Mouse (Mus musculus): ENCODE measurements around the gene Slc9b1. TPM values are rescaled to one million over a fixed set of nuclear protein-coding genes. Genes with fewer than 3 reads are reported as not detected.

The Slc9b1 gene
- total and polyA plus RNA-seq, 3 experiments: 0.13 to 7.4 (median 0.55) TPM

DNA sequence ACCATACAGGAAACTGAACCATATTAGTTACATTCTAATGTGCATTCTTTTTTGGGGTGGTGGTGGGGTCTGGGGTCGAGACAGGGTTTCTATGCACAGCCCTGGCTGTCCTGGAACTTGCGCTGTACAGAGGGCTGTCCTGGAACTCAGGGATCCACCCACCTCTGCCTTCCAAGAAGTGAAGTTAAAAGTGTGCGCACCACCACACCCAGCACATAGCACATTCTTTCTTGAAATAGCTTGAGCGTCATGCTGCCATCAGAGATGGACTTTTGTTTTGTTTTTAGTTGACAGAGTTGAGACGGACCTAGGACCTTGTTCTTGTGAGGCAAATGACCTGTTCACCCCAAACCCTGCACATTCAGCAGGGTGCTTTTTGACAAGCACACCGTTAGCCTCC is 20.7 kb upstream of the Slc9b1 start:
- Histone ChIP-seq H3K4me3 (ENCODE audit: low read depth, low read length) (no peak overlapping the region), H3K27me3 (ENCODE audit: insufficient read depth, low read length) (peaks cover 13% of the 10 kb centered on the region), H3K36me3 (replicated peaks) (no peaks in the 10 kb centered on the region), H3K4me1 (ENCODE audit: insufficient read depth, low read depth, low read length) (no peaks in the 10 kb centered on the region), H3K9me3 (replicated peaks) (no peaks in the 10 kb centered on the region)
- DNase-seq (ENCODE audit: low spot score): no peak
- no peak for ATAC-seq (ENCODE audit: extremely low read depth, insufficient number of reproducible peaks, low FRiP score, poor library complexity, severe bottlenecking)
- TF ChIP-seq GATA1 (IDR thresholded peaks at IDR 0.05; ENCODE audit: borderline replicate concordance, low read length) (no peak), GATA2 (IDR thresholded peaks at IDR 0.05; ENCODE audit: borderline replicate concordance, low read depth, low read length) (no peak), TAL1 (conservative IDR thresholded peaks at IDR 0.05; ENCODE audit: low read depth, low read length) (no peak), CTCF (IDR thresholded peaks at IDR 0.05; ENCODE audit: low read depth, low read length) (no peak), POLR2AphosphoS5 (IDR thresholded peaks at IDR 0.05; ENCODE audit: insufficient replicate concordance, low read depth, low read length) (no peak)

DNA sequence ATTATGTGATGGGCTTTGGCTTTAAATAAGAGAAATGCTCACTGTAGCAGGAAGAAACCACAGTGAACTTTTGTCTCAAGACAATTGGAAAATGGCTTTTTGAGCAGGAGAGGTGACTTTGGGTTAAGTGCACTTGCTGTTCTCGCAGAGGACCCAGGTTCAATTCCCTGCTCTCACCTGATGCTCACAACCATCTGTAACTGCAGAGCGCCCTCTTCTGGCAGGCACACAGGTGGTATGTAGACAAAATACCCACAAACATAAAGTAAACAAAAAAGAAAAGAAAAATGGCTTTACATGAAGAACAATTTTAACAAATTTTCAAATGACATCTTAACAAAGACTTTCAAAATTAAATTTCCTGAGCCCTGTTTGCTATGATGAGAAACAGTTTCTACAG is 20.2 kb upstream of the Slc9b1 start:
- Histone ChIP-seq H3K4me1 (ENCODE audit: insufficient read depth, low read depth, low read length) (no peaks in the 10 kb centered on the region), H3K36me3 (replicated peaks) (no peaks in the 10 kb centered on the region), H3K27me3 (ENCODE audit: insufficient read depth, low read length) (peaks cover 13% of the 10 kb centered on the region), H3K9me3 (replicated peaks) (no peaks in the 10 kb centered on the region), H3K4me3 (ENCODE audit: low read depth, low read length) (no peak overlapping the region)
- ATAC-seq (ENCODE audit: extremely low read depth, insufficient number of reproducible peaks, low FRiP score, poor library complexity, severe bottlenecking): no peak
- no peak for DNase-seq (ENCODE audit: low spot score)
- TF ChIP-seq CTCF (IDR thresholded peaks at IDR 0.05; ENCODE audit: low read depth, low read length) (0 out of 2 replicates have a peak, but pooled peaks have one; percentile 31), TAL1 (conservative IDR thresholded peaks at IDR 0.05; ENCODE audit: low read depth, low read length) (no peak)

DNA sequence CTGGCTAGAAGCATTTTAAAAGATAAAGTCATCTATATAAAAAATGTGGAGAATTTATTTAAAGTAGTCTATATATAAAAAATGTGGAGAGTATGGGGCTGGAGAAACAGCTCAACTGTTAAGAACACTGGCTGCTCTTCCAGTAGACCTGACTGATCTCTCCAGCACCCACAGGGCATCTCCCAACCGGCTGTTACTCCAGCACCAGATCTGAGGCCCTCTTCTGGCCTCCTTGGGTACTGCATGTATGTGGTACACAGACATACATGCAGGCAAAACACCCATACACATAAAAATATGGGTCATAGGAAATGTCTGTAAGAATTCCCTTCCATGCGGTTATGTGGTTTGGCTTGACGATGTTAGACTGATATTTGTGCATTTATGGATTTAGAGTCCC is 19.3 kb upstream of the Slc9b1 start:
- TF ChIP-seq GATA2 (IDR thresholded peaks at IDR 0.05; ENCODE audit: borderline replicate concordance, low read depth, low read length) (no peak), CTCF (IDR thresholded peaks at IDR 0.05; ENCODE audit: low read depth, low read length) (peak; percentile 45), GATA1 (IDR thresholded peaks at IDR 0.05; ENCODE audit: borderline replicate concordance, low read length) (no peak), TAL1 (conservative IDR thresholded peaks at IDR 0.05; ENCODE audit: low read depth, low read length) (no peak)

DNA sequence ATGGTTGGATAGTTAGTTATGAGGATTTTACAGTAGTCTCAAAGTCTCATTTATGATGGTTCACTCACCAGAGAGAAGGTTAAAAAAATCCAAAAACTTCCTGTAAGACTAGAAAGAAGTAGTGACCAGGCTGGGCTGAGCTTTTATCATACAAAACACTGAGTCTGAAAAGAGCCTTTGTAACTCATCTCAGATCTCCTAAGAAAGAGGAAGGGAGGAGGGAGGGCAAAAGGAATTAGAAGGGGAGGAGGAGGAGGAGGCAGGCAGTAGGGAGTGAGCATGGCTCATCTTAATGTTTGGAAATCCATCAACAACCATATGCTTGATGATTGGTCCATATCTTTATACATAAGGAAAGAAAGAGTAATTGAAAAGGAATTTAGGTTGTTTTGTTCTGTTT is 15.1 kb upstream of the Slc9b1 start:
- Histone ChIP-seq H3K9me3 (replicated peaks) (no peaks in the 10 kb centered on the region), H3K4me3 (ENCODE audit: low read depth, low read length) (no peak overlapping the region), H3K4me1 (ENCODE audit: insufficient read depth, low read depth, low read length) (no peaks in the 10 kb centered on the region), H3K27me3 (ENCODE audit: insufficient read depth, low read length) (peaks cover 8% of the 10 kb centered on the region), H3K36me3 (replicated peaks) (no peaks in the 10 kb centered on the region)
- no peak for ATAC-seq (ENCODE audit: extremely low read depth, insufficient number of reproducible peaks, low FRiP score, poor library complexity, severe bottlenecking)
- no peak for DNase-seq (ENCODE audit: low spot score)
- TF ChIP-seq GATA2 (IDR thresholded peaks at IDR 0.05; ENCODE audit: borderline replicate concordance, low read depth, low read length) (no peak), TAL1 (conservative IDR thresholded peaks at IDR 0.05; ENCODE audit: low read depth, low read length) (no peak), POLR2AphosphoS5 (IDR thresholded peaks at IDR 0.05; ENCODE audit: insufficient replicate concordance, low read depth, low read length) (no peak), CTCF (IDR thresholded peaks at IDR 0.05; ENCODE audit: low read depth, low read length) (no peak), GATA1 (IDR thresholded peaks at IDR 0.05; ENCODE audit: borderline replicate concordance, low read length) (no peak)

More for the DNA sequence above, 19.3 kb upstream of the Slc9b1 start:
- no peak for ATAC-seq (ENCODE audit: extremely low read depth, insufficient number of reproducible peaks, low FRiP score, poor library complexity, severe bottlenecking)
- DNase-seq (ENCODE audit: low spot score): no peak
- no peaks in the 10 kb centered on the region for H3K4me1 ChIP-seq (ENCODE audit: insufficient read depth, low read depth, low read length)
- H3K27me3 ChIP-seq (ENCODE audit: insufficient read depth, low read length): peaks cover 13% of the 10 kb centered on the region
- no peaks in the 10 kb centered on the region for H3K9me3 ChIP-seq (replicated peaks)
- no peaks in the 10 kb centered on the region for H3K36me3 ChIP-seq (replicated peaks)
- no peak overlapping the region for H3K4me3 ChIP-seq (ENCODE audit: low read depth, low read length)

DNA sequence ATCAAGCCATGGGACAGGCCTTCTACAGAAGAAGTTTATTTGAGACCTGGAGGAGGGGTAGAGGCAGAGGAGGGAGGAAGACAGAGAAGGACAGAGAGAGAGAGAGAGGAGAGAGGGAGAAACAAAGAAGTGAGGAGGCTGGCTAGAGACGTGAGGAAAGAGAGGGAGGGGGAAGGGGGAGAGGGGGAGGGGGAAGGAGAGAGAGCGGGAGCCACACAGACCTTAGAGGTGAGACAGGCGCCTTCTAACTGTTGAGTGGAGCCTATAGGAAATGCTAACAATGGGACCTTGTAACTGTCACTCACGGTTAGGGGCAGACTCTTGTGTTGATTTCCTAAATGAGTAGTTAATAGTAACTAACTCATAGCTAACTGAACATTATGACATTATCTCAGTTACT is 14.1 kb upstream of the Slc9b1 start:
- peaks cover 8% of the 10 kb centered on the region for H3K27me3 ChIP-seq (ENCODE audit: insufficient read depth, low read length)
- TF ChIP-seq TAL1 (conservative IDR thresholded peaks at IDR 0.05; ENCODE audit: low read depth, low read length) (no peak), POLR2AphosphoS5 (IDR thresholded peaks at IDR 0.05; ENCODE audit: insufficient replicate concordance, low read depth, low read length) (no peak), GATA1 (IDR thresholded peaks at IDR 0.05; ENCODE audit: borderline replicate concordance, low read length) (no peak), GATA2 (IDR thresholded peaks at IDR 0.05; ENCODE audit: borderline replicate concordance, low read depth, low read length) (no peak), CTCF (IDR thresholded peaks at IDR 0.05; ENCODE audit: low read depth, low read length) (no peak)
- H3K4me3 ChIP-seq (ENCODE audit: low read depth, low read length): no peak overlapping the region
- ATAC-seq (ENCODE audit: extremely low read depth, insufficient number of reproducible peaks, low FRiP score, poor library complexity, severe bottlenecking) (no peak), DNase-seq (ENCODE audit: low spot score) (no peak)
- H3K4me1 ChIP-seq (ENCODE audit: insufficient read depth, low read depth, low read length): no peaks in the 10 kb centered on the region
- no peaks in the 10 kb centered on the region for H3K9me3 ChIP-seq (replicated peaks)
- H3K36me3 ChIP-seq (replicated peaks): no peaks in the 10 kb centered on the region

DNA sequence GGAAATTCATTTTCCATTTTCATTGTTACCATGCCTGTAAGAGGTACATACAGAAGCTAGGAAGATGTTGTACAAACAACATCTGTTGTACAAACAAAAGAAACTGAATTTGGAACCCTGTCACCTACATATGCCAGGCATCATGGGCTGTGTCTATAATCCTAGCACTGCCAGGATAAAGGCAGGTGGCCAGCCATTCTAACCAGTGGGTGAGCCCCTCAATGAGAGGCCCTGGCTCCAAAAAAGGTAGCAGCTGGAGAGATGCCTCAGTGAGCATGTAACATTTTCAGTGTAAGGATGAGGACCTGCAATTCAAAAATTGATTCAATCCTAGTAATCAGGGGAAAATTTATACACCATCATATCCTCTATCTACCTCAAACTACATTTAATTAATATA is 1.2 kb downstream of the Slc9b1 start:
- H3K4me1 ChIP-seq (ENCODE audit: insufficient read depth, low read depth, low read length): no peaks in the 10 kb centered on the region
- TF ChIP-seq TAL1 (conservative IDR thresholded peaks at IDR 0.05; ENCODE audit: low read depth, low read length) (no peak), GATA2 (IDR thresholded peaks at IDR 0.05; ENCODE audit: borderline replicate concordance, low read depth, low read length) (no peak), CTCF (IDR thresholded peaks at IDR 0.05; ENCODE audit: low read depth, low read length) (no peak), GATA1 (IDR thresholded peaks at IDR 0.05; ENCODE audit: borderline replicate concordance, low read length) (no peak), POLR2AphosphoS5 (IDR thresholded peaks at IDR 0.05; ENCODE audit: insufficient replicate concordance, low read depth, low read length) (no peak)
- no peaks in the 10 kb centered on the region for H3K36me3 ChIP-seq (replicated peaks)
- DNase-seq (ENCODE audit: low spot score) (no peak), ATAC-seq (ENCODE audit: extremely low read depth, insufficient number of reproducible peaks, low FRiP score, poor library complexity, severe bottlenecking) (no peak)
- peaks cover 5% of the 10 kb centered on the region; the same call in 1 of the 2 replicates for H3K27me3 ChIP-seq (ENCODE audit: insufficient read depth, low read length)
- no peak overlapping the region for H3K4me3 ChIP-seq (ENCODE audit: low read depth, low read length)
- H3K9me3 ChIP-seq (replicated peaks): no peaks in the 10 kb centered on the region

DNA sequence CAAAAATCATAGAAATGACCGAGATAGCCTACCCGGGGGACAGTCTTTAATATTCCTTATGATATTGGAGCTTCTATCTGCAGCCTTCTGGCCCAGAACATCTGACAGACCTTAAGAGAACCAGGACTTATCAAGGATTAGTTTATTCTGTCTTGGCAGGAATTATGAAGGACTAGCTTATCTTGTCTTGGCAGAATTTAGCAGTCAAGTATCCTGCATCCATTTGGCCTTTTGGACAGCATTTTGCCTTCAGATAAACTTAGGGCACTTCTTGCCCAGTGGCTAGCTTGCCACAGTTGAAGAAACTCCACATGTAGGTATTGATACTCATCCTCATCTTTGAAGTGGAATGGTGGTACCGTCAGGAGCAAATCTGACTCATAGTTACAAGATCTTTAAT is 4.0 kb downstream of the Slc9b1 start:
- DNase-seq (ENCODE audit: low spot score) (no peak), ATAC-seq (ENCODE audit: extremely low read depth, insufficient number of reproducible peaks, low FRiP score, poor library complexity, severe bottlenecking) (no peak)
- Histone ChIP-seq H3K27me3 (ENCODE audit: insufficient read depth, low read length) (peaks cover 5% of the 10 kb centered on the region; the same call in 1 of the 2 replicates), H3K4me3 (ENCODE audit: low read depth, low read length) (no peak overlapping the region), H3K36me3 (replicated peaks) (no peaks in the 10 kb centered on the region), H3K4me1 (ENCODE audit: insufficient read depth, low read depth, low read length) (no peaks in the 10 kb centered on the region), H3K9me3 (replicated peaks) (no peaks in the 10 kb centered on the region)
- TF ChIP-seq TAL1 (conservative IDR thresholded peaks at IDR 0.05; ENCODE audit: low read depth, low read length): no peak
- no peak for TF ChIP-seq POLR2AphosphoS5 (IDR thresholded peaks at IDR 0.05; ENCODE audit: insufficient replicate concordance, low read depth, low read length)
- TF ChIP-seq GATA2 (IDR thresholded peaks at IDR 0.05; ENCODE audit: borderline replicate concordance, low read depth, low read length): no peak
- TF ChIP-seq GATA1 (IDR thresholded peaks at IDR 0.05; ENCODE audit: borderline replicate concordance, low read length): no peak
- no peak for TF ChIP-seq CTCF (IDR thresholded peaks at IDR 0.05; ENCODE audit: low read depth, low read length)

Measured in G1E (cell line).